Mouse (Mus musculus) kidney, postnatal 36 days (tissue): Measurements from ENCODE around the gene Gm21983.

Experiments
- DNase-seq, 2 experiments: peaks; one replicate each; pipeline ENCODE4 v3.0.0; 2021 to 2022; ENCODE audit warnings: mixed read lengths in 2 of 2

The Gm21983 gene

DNA sequence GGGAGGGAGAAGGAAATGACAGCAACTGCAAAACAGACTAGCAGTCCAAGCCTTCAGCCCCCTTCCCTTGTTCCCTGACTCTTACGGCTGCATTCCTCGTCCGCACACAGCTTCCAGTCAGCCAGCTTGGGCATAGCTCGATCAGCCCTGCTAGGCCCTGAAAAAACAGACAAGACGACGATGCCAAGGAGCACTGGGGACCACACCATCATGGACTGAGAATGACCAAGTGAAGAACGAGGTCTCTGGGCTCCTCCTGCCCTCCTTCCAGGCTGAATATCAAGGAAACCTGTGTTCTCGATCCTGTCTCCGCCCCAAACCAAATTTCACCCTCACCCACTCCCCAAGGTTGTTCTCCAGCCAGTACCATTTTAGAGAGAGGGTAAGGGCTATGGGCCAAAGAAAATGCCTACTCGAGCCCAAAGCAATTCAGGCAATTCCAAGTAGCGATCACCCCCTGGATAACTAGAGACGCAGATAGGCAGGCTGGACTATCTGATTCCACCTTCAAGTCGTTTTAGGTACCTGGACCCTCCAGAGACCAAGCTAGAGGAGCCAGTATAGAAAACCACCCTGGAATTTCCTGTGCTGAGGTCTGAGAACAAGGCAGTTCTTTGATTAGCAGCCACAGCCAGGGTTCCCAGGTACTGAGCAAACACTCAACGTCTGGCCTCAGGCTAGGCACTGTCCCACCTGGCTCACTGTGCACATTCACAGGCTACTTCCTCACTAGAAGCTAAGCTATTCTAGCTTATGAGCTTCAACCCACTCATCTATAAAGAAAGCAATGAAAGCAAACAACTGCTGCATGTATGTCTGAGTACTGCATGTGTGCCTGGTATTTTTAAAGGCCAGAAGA, at the start of gene Gm21983, which contains the start of gene Mia:
Gm21983 (minus strand) TSS at position 250 of the 859 bp plus-strand sequence.
Mia (minus strand) TSS at position 321 of the 859 bp plus-strand sequence.
- no peak for DNase-seq

DNA sequence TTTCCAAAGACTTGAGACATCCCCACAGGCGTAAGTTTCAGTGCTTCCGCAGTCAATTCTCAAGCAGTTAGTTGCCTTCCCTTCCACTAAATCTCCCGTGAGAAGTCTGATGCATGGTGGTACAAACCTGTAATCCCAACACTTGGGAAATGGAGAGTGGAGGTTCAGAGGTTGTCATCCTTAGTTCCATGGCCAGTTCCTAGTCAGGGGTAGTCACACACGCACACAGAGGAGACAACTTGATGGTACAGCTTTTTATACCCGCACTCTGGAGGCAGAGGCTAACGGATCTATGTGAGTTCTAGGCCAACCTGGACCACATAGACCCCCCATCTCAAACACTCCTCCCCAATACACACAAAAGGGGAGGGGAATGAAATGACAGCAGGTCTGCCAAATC, 48.0 kb upstream of the Gm21983 start:
- no peak for DNase-seq

- peak; percentile 94 to 95 for DNase-seq
These were observed 47.5 kb upstream of the Gm21983 start, which contains the start of gene Itpkc for GRCm38 (mm10) chr7:27228281-27228821. Gene Itpkc (minus strand): TSS chr7:27228661.

DNA sequence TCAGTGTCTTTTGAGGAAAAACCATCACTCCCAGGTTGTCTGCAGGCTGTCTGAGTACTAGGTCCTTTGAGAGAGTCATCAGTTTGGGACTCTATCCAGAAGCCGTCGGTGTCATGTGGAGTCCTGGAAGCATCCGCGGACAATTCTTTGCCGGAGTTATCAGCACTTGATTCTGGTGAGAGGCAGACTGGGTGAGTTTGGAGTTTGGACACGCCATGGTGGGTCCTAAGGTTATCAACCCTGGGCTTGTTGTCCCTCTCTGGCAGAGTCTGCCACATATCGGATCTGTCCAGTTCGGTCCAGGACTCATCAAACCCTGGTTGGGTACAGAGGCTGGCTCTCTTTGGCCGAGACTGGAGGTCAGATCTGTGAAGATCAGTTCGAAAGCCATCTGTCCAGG, 46.8 kb upstream of the Gm21983 start:
- peak in 1 of 2 experiments; percentile 17 for DNase-seq

DNA sequence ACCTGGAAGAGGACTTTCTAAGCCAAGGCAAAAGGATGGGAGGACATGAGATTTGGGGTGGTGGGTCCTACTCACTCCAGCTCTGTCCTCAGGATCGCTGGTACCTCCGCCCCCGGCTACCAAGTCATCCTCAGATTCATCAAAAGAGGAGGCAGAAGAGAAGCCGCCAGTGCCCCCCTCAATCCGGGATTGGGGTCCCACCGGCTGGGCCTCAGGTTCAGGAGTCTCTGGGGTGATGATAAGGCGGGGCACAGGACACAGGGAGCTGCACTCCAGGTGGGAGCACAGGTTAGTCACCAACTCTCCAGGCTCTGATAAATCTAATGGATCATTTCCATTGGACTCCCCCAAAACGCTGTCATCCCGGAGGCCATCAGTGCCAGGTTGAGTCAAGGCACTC, 46.4 kb upstream of the Gm21983 start:
- no peak for DNase-seq

GRCm38 (mm10) chr7:27224877-27225575, 44.1 kb upstream of the Gm21983 start:
- DNase-seq = no peak

DNA sequence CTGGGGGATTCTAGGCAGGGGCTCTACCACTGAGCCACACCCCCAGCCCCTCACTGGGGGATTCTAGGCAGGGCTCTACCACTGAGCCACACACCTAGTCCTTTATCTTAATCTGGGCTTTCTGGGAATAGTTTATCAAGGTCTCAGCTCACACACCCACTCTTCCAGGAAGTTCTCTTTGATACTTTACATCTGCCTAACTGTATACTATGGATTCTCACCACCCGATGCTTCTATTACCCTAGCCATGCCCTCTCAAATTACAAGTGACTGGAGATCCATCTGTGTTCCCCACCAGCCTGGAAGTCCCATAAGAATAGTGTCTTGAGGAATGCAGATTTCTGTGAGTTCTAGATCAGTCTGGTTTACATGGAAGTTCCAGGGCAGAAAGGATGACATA, 41.7 kb upstream of the Gm21983 start:
- DNase-seq = no peak

- no peak for DNase-seq
These were observed 41.1 kb upstream of the Gm21983 start for GRCm38 (mm10) chr7:27221939-27222338.

GRCm38 (mm10) chr7:27219937-27220336, 39.1 kb upstream of the Gm21983 start:
- peak; percentile 25 to 44 for DNase-seq

DNA sequence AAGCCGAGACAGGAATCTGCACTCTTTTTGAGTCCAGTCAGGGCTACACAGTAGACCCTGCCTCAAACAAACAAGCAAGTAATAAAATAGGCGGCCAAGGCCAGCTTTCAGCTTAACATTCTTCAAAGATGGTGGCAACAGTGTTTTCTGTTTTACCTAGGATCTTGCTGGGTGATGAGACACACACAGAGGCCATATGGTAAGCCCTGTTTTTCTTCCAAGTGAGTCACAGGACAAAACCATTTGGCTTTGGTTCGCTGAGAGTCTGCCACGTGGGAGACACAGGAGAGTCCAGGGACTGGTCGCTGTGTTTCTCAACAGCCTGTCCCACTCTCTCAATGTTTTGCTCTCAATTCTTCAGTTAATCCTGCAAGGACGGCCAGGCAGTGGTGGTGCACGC, 37.7 kb upstream of the Gm21983 start:
- no peak for DNase-seq

DNA sequence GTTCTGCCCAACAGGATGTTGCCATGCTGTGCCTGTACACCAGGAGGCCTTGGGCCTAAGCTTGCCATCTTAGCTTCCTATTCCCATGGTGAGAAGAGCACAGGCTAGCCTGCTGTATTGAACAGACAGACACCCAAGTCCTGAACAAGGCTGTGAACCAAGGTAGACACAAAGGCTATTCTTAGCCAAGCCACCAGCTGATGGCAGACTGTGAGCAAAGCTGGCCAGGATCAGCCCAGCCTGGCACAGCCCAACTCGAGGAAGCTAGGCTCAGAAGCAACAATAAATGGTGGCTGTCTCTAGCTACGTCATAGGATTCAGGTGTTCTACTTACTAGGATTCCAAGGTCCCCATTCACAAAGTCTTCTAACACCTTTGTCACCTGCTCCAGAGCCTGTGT, 31.7 kb upstream of the Gm21983 start:
- no peak for DNase-seq

DNA sequence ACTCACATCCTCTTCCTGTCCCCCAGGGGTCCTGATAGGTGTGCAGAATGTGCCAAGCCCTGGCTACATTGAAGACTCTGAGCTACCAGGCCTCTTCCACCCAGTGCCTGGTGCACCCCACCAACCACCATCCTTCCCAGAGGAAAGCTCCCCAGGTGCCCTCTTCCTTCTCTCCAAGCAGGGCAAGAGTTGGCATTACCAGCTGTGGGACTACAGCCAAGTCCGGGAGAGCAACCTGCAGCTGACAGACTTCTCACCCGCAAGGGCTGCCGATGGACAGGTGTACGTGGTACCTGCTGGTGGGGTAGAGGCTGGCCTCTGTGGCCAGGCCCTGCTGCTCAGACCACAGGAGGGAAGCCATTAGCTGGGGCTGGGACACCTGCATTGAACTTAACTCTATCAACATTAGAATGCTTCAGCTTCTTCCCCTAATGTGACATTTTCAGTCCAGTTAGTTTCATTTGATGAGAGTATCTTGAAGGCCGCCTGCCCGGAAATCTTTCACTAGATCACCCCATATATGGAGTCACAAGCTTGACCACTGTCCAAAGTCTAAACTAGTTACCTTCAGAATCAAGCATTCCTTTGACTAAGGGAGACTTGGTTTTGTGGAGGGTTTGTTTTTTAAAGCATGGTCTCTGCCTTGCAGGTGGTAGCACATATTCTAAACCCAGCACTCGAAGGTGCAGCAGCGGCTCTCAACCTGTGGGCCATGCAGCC, 23.0 kb upstream of the Gm21983 start:
- DNase-seq = peak; percentile 49 to 60

DNA sequence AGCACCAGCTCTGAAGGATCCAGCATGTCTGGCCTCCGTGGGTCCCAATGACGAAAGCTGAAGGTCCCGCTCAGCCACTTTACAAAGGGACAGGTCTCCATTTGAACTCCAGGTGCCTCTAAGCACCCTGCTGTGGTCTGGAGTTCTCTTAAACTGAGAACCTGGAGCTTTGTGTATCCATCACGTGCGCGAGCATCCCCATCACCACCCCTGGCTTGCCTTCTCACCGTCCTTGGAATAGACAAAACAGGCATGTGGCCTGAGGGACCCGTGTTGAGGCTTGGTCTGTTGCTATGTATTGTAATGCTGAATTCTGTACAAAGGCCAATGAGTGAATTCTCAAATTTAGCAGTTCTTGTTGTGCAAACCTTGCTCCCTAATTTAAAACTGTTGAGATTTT, 17.9 kb upstream of the Gm21983 start:
- no peak for DNase-seq

GRCm38 (mm10) chr7:27198355-27198754, 17.5 kb upstream of the Gm21983 start:
- no peak for DNase-seq

DNA sequence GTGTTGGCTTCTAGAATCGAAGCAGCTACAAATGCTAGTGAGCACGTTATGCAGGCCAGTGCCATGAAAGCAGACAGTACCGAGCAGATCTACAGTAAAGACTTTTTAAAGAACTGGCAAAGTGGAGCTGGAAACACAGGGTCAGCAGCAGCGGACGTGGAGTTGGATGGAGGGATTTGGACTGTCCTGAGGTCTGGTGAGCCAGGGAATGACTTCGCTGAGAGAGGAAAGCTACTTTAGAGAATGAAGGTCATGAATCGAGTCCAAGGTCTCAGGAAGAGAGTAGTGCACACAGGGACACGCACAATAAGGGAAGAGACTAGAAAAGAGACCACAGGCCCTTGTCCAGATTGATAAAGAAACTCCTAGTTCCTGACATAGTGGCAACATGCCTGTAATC, 16.7 kb upstream of the Gm21983 start:
- DNase-seq = no peak

DNA sequence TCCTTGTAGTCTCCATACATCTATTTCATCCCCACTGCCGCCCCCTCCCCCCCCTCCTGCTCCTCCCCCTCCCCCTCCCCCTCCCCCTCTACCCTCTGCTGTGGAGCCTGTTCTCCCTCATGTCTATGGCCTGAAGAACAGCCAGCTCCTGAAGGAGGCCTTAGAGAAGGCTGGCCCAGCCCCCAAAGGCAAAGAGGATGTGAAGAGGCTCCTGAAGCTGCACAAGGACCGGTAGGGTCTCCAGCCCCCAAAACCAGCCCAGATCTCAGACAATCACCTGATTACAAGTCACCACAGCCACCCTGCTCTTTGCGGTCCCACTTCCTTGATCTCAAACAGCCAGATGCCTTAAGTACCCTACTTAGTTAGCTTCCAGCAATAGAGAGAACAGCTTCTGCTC, 16.2 kb upstream of the Gm21983 start:
- no peak for DNase-seq

GRCm38 (mm10) chr7:27195681-27196611, 15.1 kb upstream of the Gm21983 start, which contains the start of the genes BC024978 and Snrpa:
Gene BC024978 (plus strand): TSS chr7:27195781.
Gene Snrpa (minus strand): TSS chr7:27196271.
- DNase-seq = peak; percentile 97 to 100

DNA sequence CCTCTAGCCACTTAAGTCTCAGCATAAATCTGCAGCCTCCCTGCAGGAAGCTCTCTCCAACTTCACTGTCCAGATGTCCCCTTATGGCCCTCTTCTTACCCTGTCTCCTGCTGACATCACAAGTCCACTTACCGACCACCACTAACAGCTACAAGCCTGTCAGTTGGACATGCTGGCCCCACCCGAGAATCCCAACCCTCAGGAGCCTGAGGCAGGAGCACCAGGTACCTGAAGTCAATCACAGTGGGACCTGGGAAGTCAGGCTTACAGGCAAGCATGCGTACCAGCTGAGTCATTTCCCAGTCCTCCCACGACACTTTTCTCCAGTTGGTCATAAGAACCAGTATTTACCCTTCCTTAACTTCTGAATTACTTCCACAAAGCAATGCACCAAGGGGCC, 12.8 kb upstream of the Gm21983 start:
- no peak for DNase-seq

DNA sequence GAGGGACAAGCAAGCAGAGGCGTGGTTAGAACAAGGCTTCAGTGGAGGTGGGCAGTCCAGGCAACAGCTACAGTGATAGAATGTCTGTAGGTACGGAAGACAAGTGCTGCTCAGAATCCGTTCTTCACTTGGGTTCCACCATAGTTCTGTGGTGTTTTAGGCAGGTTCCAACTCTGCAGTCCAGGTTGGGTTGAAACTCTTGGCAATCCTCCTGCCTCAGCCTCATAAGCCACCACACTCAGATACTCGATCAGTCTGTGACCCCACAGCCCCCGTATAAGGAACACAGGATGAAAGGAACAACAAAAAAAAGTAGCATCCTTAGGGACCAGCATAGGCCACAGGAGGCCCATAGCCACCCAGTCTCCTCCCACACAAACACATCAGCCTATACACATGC, 11.5 kb upstream of the Gm21983 start:
- DNase-seq = no peak

- peak in 1 of 2 experiments; percentile 46 for DNase-seq
These were observed 8.5 kb upstream of the Gm21983 start for GRCm38 (mm10) chr7:27189271-27189931.

DNA sequence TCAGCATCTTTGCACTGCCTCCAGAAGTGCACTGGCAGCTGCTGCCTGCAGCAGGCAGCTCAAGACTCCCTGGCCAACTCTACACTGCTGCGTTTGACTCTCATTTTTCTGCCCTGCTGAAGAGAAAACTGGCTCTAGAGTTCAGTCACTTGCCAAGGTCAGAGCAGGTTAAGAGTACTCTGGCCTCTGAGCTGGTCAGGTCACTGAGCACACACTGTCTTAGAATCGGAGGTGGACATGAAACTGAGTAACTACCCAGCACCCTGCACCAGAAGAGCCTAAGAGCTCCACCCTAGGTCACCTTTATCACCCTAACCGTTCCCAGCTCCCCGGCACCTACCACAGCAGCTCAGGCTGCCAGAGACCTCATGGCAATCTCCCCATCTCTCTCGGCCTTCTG, 5.1 kb upstream of the Gm21983 start:
- DNase-seq = peak in 1 of 2 experiments; percentile 48
